Mouse (Mus musculus): Measurements from ENCODE around the gene Exosc5. TPM values are rescaled to one million over a fixed set of nuclear protein-coding genes. Genes with fewer than 3 reads are reported as not detected.

Gene Exosc5
- polyA plus RNA-seq, 1 experiment from 2014 or later, result 39.7 TPM

- ATAC-seq (ENCODE audit: low FRiP score) (no peak), DNase-seq (ENCODE audit: low spot score) (no peak)
- 25% methylated on average over 5 of the region's 5 CpGs for WGBS
- H3K9me3 ChIP-seq (ENCODE audit: control insufficient read depth, low read length), result no peaks in the 10 kb centered on the region
- peak overlapping the region; percentile 62 for H3K4me3 ChIP-seq (replicated peaks; ENCODE audit: low read length)
- no peaks in the 10 kb centered on the region for H3K27me3 ChIP-seq (ENCODE audit: control insufficient read depth, insufficient read depth, low read length)
- peaks cover 29% of the 10 kb centered on the region for H3K36me3 ChIP-seq (replicated peaks; ENCODE audit: control insufficient read depth, insufficient read depth)
- peak overlapping the region; percentile 62 for H3K9ac ChIP-seq
- H3K4me2 ChIP-seq (replicated peaks), result peak overlapping the region; percentile 55
- peaks cover 5% of the 10 kb centered on the region; the same call in 1 of the 2 replicates for H3K4me1 ChIP-seq (replicated peaks; ENCODE audit: control insufficient read depth, insufficient read depth, low read length)
- H3K27ac ChIP-seq, result no peak overlapping the region
Measured at GRCm38 (mm10) chr7:25619722-25619991, 39.3 kb upstream of the Exosc5 start.

DNA sequence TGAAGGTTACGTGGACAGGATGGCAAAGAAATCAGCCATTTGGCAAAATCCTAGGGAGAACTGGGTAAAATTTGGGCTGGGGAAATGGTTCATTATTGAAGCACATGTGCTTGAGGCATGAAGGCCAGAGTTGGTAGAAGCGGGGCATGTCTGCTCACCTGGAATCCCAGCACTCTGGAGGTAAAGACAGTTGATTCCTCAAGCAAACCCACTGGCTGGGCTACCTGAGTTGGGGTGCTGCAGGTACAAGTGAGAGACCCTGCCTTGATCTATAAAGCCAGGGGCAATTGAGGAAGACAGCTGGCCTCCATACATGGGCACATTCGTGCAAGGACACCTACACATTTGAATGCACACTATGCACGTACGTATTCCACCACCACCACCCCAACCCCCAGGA is 38.9 kb upstream of the Exosc5 start:
- Histone ChIP-seq H3K4me1 (replicated peaks; ENCODE audit: control insufficient read depth, insufficient read depth, low read length) (peaks cover 5% of the 10 kb centered on the region; the same call in 1 of the 2 replicates), H3K9me3 (ENCODE audit: control insufficient read depth, low read length) (no peaks in the 10 kb centered on the region), H3K4me3 (replicated peaks; ENCODE audit: low read length) (peak overlapping the region; percentile 62), H3K4me2 (replicated peaks) (peak overlapping the region; percentile 55), H3K27ac (no peak overlapping the region), H3K27me3 (ENCODE audit: control insufficient read depth, insufficient read depth, low read length) (no peaks in the 10 kb centered on the region), H3K36me3 (replicated peaks; ENCODE audit: control insufficient read depth, insufficient read depth) (peaks cover 33% of the 10 kb centered on the region), H3K9ac (no peak overlapping the region)
- DNase-seq (ENCODE audit: low spot score) (no peak), ATAC-seq (ENCODE audit: low FRiP score) (no peak)
- WGBS, result 95% methylated on average over 5 of the region's 5 CpGs

- 87% methylated on average over 11 of the region's 11 CpGs for WGBS
- no peaks in the 10 kb centered on the region for H3K9me3 ChIP-seq (ENCODE audit: control insufficient read depth, low read length)
- H3K4me2 ChIP-seq (replicated peaks), result no peak overlapping the region
- no peak overlapping the region for H3K9ac ChIP-seq
- DNase-seq (ENCODE audit: low spot score) (no peak), ATAC-seq (ENCODE audit: low FRiP score) (no peak)
- no peak overlapping the region for H3K4me3 ChIP-seq (replicated peaks; ENCODE audit: low read length)
- H3K27me3 ChIP-seq (ENCODE audit: control insufficient read depth, insufficient read depth, low read length), result no peaks in the 10 kb centered on the region
- H3K4me1 ChIP-seq (replicated peaks; ENCODE audit: control insufficient read depth, insufficient read depth, low read length), result peaks cover 5% of the 10 kb centered on the region; the same call in 1 of the 2 replicates
- H3K36me3 ChIP-seq (replicated peaks; ENCODE audit: control insufficient read depth, insufficient read depth), result peaks cover 37% of the 10 kb centered on the region
- H3K27ac ChIP-seq, result no peak overlapping the region
Measured at GRCm38 (mm10) chr7:25620751-25621150, 38.2 kb upstream of the Exosc5 start.

DNA sequence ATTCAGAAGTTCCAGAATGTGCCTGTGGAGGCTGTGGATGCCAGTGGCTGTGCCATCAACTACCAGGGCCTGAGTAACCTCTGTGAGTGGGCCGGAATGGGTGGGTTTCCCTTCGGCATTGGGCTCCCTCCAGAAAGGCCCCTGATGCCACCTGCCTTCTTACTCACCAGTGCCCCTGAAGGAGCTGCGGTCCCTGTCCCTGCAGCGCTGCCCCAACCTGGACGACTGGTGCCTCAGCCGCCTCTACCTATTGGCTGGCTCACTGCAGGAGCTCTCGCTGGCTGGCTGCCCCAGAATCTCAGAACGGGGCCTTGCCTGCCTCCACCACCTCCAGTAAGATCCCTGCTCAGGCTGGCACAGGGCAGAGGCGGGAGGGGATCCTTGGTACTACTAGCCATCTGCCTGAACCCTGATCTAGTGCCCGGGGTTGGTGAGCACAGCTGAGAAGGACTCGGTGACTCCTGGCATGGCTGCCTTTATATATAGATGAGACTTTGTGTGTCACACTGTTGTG is 35.0 kb upstream of the Exosc5 start:
- Histone ChIP-seq H3K4me3 (replicated peaks; ENCODE audit: low read length) (no peak overlapping the region), H3K9me3 (ENCODE audit: control insufficient read depth, low read length) (no peaks in the 10 kb centered on the region), H3K4me1 (replicated peaks; ENCODE audit: control insufficient read depth, insufficient read depth, low read length) (peaks cover 14% of the 10 kb centered on the region; the same call in 1 of the 2 replicates), H3K9ac (no peak overlapping the region), H3K27me3 (ENCODE audit: control insufficient read depth, insufficient read depth, low read length) (peaks cover 16% of the 10 kb centered on the region), H3K36me3 (replicated peaks; ENCODE audit: control insufficient read depth, insufficient read depth) (peaks cover 37% of the 10 kb centered on the region), H3K4me2 (replicated peaks) (no peak overlapping the region), H3K27ac (no peak overlapping the region)
- DNase-seq (ENCODE audit: low spot score) (no peak), ATAC-seq (ENCODE audit: low FRiP score) (no peak)
- 90% methylated on average over 11 of the region's 11 CpGs for WGBS

DNA sequence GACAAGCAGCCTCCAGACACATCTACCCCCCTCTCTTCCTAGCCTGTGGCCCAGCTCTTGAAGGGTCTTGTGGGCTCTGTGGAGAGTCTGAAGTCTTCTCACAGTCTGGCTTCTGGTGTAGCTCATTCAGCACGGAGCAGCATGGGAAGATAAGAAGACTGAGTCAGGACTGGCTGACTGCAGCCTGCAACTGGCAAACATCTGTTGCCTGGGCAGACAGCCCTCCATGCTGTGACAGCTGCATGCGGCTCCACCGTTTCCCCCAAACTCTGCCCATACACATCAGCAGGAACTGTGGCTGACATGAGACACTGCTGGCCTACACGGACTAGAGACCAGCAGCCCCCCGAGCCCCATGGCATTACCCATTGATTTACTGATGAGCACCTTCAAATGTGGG is 34.1 kb upstream of the Exosc5 start:
- WGBS, result 89% methylated on average over 5 of the region's 5 CpGs
- Histone ChIP-seq H3K4me2 (replicated peaks) (no peak overlapping the region), H3K4me3 (replicated peaks; ENCODE audit: low read length) (no peak overlapping the region), H3K27me3 (ENCODE audit: control insufficient read depth, insufficient read depth, low read length) (peaks cover 19% of the 10 kb centered on the region), H3K27ac (no peak overlapping the region), H3K9me3 (ENCODE audit: control insufficient read depth, low read length) (no peaks in the 10 kb centered on the region), H3K36me3 (replicated peaks; ENCODE audit: control insufficient read depth, insufficient read depth) (peaks cover 39% of the 10 kb centered on the region), H3K9ac (no peak overlapping the region), H3K4me1 (replicated peaks; ENCODE audit: control insufficient read depth, insufficient read depth, low read length) (peaks cover 12% of the 10 kb centered on the region; the same call in 1 of the 2 replicates)
- no peak for DNase-seq (ENCODE audit: low spot score)
- ATAC-seq (ENCODE audit: low FRiP score), result no peak

DNA sequence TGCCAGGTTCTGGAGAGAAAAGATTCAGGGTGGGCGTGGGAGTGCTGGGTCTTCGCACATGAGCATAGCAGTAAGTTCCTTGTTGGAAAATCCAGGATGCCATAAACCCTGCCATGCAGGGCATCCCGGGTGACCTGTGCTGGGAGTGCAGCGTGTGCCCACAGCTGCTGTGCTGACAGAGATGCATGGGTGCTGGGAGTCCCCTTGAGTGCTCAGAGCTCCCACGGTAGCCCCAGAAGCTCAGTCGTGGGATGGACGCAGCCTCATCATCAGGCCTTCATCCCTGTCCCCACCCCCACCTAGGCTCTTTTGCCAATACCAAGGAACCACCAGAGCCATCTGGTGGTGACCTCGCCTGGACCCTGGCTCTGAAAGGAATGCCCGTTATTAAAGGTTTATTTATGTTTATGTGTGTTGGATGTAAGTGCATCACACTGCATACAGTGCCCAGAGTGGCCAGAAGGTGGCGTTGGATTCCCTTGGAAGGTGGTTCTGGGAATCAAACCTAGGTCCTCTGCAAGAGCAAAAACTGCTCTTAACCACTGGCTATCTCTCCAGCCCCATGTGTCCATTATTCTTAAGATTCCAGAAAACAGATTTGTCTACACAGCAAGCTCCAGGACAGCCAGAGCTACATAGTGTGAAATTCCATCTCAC is 33.2 kb upstream of the Exosc5 start:
- no peak for DNase-seq (ENCODE audit: low spot score)
- H3K4me1 ChIP-seq (replicated peaks; ENCODE audit: control insufficient read depth, insufficient read depth, low read length), result peaks cover 9% of the 10 kb centered on the region; the same call in 1 of the 2 replicates
- 79% methylated on average over 10 of the region's 10 CpGs for WGBS
- no peak overlapping the region for H3K4me2 ChIP-seq (replicated peaks)
- H3K27me3 ChIP-seq (ENCODE audit: control insufficient read depth, insufficient read depth, low read length), result peaks cover 19% of the 10 kb centered on the region
- no peak overlapping the region for H3K9ac ChIP-seq
- ATAC-seq (ENCODE audit: low FRiP score), result no peak
- no peak overlapping the region for H3K27ac ChIP-seq
- H3K4me3 ChIP-seq (replicated peaks; ENCODE audit: low read length), result no peak overlapping the region
- peaks cover 48% of the 10 kb centered on the region for H3K36me3 ChIP-seq (replicated peaks; ENCODE audit: control insufficient read depth, insufficient read depth)
- no peaks in the 10 kb centered on the region for H3K9me3 ChIP-seq (ENCODE audit: control insufficient read depth, low read length)

DNA sequence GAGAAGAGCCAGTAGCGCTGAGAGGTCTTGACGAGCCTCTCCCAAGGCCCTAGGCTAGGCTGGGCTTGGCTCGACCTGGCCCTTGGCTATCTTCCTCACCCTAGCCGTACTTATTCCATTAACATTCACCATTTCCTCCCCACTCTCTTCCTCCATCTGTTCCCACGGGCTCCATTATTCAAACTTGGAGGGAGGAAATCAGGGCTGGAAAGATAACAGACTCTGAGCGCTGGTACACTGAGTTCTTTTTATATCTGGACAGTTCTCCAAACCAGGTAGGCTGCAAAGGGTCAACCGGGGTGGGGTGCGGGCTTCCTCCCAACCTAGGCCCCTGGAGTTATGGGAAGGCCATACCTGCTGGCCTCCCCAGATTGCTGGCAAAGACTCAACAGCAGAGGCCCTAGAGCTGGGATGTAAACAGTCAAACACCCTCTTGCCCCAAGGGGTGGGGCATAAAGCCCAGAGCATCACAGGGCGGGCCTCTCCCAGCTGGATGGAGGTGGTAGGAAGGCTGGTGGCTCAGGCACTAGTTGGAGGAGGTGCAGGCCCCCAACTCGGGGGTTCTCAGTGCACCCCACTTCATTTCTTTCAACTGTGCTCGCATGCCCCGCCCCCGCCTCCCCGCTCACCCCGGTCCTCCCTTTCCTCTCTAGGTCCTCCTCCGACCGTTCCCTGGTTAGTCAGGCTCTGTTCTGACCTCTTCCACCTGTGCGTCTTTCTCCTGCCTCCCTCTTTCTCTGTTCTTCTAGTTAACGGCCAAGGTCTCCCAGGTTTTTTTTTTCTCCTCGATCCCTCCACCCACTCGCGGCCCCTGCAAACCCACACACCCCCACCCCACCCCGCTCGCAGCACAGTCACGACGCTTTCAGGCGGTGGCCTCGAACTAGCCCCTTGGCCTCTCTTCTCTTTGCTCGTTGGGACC is 32.2 kb upstream of the Exosc5 start, which contains the start of gene B3gnt8:
TSS of gene B3gnt8 (plus strand) at position 146 of the 922 bp plus-strand sequence.
- no peak within 1 kb of the TSS for H3K27ac ChIP-seq

DNA sequence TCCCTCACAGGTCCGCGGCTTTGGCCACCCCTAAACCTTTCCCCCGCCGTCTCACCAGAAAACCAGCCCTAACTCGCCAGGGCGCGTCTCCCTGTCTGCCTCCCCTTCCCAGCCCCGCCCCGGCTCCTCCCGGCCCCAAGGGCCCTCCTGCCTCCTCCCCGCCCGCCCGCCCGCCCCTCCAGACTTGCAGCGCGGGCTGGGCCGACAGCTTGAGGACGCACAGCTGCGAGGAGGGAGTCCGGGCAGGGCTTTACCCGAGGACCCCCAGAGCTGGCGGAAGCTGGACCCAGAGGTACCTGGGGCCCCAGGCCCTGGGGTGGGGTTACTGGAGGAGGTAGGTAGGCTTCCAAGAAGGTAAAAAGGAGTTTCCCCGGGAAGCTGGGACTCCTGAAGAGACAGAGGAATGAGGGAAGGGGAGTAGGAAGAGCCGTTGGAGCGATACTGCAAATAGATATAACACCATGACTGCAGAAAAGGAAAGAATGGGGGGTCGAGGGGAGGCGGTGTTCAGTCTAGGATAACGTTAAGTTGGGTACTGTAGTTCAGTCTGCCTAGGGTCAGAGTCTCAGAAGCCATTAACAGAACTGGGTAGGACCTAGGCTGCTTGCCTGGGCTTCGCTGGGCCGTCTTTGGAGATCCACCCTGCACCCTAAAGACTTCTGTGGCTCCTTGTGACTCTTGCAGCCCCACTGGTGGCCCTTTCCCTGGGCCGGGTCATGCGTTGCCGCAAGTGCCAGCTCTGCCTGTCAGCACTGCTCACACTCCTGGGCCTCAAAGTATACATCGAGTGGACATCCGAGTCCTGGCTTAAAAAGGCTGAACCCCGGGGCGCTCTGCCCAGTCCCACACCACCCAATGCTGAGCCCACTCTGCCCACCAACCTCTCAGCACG is 31.3 kb upstream of the Exosc5 start:
- DNase-seq (ENCODE audit: low spot score), result no peak
- H3K4me2 ChIP-seq (replicated peaks), result peak overlapping the region; percentile 43
- H3K27ac ChIP-seq, result no peak overlapping the region
- H3K4me1 ChIP-seq (replicated peaks; ENCODE audit: control insufficient read depth, insufficient read depth, low read length), result peaks cover 9% of the 10 kb centered on the region; the same call in 1 of the 2 replicates
- H3K9me3 ChIP-seq (ENCODE audit: control insufficient read depth, low read length), result no peaks in the 10 kb centered on the region
- peaks cover 19% of the 10 kb centered on the region for H3K27me3 ChIP-seq (ENCODE audit: control insufficient read depth, insufficient read depth, low read length)
- peak overlapping the region; percentile 9 for H3K4me3 ChIP-seq (replicated peaks; ENCODE audit: low read length)
- 19% methylated on average over 38 of the region's 38 CpGs for WGBS
- H3K36me3 ChIP-seq (replicated peaks; ENCODE audit: control insufficient read depth, insufficient read depth), result peaks cover 51% of the 10 kb centered on the region
- ATAC-seq (ENCODE audit: low FRiP score), result no peak
- no peak overlapping the region for H3K9ac ChIP-seq

More for the DNA sequence above, 32.2 kb upstream of the Exosc5 start, which contains the start of gene B3gnt8:
- Histone ChIP-seq H3K36me3 (replicated peaks; ENCODE audit: control insufficient read depth, insufficient read depth) (peaks cover 51% of the 10 kb centered on the region), H3K9me3 (ENCODE audit: control insufficient read depth, low read length) (no peaks in the 10 kb centered on the region), H3K9ac (no peak within 1 kb of the TSS), H3K4me1 (replicated peaks; ENCODE audit: control insufficient read depth, insufficient read depth, low read length) (peaks cover 9% of the 10 kb centered on the region; the same call in 1 of the 2 replicates), H3K4me3 (replicated peaks; ENCODE audit: low read length) (peak within 1 kb of the TSS; percentile 9), H3K27me3 (ENCODE audit: control insufficient read depth, insufficient read depth, low read length) (peaks cover 19% of the 10 kb centered on the region), H3K4me2 (replicated peaks) (peak within 1 kb of the TSS; percentile 43)
- WGBS, result 21% methylated on average over 29 of the region's 29 CpGs
- DNase-seq (ENCODE audit: low spot score) (no peak), ATAC-seq (ENCODE audit: low FRiP score) (no peak)
